Mouse (Mus musculus) effector memory CD4-positive, alpha-beta T cell, adult 5 months (primary cell): Measurements from ENCODE around the gene Oas1a. TPM values are rescaled to one million over a fixed set of nuclear protein-coding genes. Genes with fewer than 3 reads are reported as not detected.

Experiments used
- polyA plus RNA-seq: library from polyadenylated mRNA; unstranded; fragments of 100-300 nt; shearing (Covaris generic); gene quantifications from one replicate; pipeline ENCODE4 v1.2.1, GENCODE M21; 2017

Gene Oas1a
- 41.5 TPM for polyA plus RNA-seq

GRCm38 (mm10) chr5:120906791-120907733 is at the start of gene Oas1a:
TSS of gene Oas1a (minus strand) at chr5:120907521.

DNA sequence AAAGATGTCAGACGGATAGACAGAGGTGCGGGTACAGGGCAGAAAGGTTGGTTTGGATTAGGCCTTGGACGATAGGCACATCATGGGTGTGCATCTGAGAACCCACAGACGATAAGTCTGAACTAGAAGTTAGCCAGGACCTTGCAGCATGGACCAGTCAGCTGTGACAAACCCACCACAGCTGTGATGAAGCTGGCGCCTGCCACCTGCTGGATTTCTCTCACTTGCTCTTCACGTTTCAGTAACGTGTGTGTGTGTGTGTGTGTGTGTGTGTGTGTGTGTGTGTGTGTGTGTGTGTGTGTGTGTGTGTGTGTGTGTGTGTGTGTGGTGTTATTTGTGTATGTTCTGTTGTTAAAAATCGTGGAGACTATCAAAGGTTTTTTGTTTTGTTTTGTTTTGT is 6.9 kb upstream of the Oas1a start, which contains the start of gene Oas1d:
TSS of gene Oas1d (plus strand) at position 333 of the 400 bp plus-strand sequence.

GRCm38 (mm10) chr5:120887413-120887812 is 19.9 kb downstream of the Oas1a start, which contains the start of gene Oas1g:
TSS of gene Oas1g (minus strand) at chr5:120887613.

DNA sequence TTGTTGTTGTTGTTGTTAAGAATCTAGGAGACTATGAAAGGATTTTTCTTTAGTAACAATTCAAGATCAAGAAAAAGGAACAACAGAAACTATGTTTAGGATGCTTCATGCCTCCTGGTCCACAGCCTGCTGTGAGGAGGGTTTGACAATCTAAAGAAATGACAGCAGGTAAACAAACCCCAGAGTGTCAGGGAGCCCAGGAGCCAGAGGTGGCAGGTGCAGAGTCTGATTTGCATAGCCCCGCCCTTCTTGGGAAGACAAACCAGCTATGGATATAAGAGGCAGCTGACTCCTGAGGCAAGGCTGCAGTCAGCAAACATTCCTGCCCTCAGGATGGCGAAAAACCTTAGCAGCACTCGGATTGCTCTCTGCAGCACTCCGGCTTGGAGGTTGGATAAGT is 46.2 kb downstream of the Oas1a start, which contains the start of gene Oas1h:
TSS of gene Oas1h (plus strand) at position 301 of the 400 bp plus-strand sequence.

GRCm38 (mm10) chr5:120847067-120847466 is 60.3 kb downstream of the Oas1a start, which contains the start of gene Oas1f:
TSS of gene Oas1f (plus strand) at chr5:120847367.

Other genes starting within 250 kb of the Oas1a start
- 243 TPM for gene Dtx1, start 195.6 kb downstream of the Oas1a start, polyA plus RNA-seq
- 0.76 TPM for gene Oas2, start 157.7 kb downstream of the Oas1a start, polyA plus RNA-seq
- gene Oas3, start 129.9 kb downstream of the Oas1a start, polyA plus RNA-seq = 15.3 TPM
- gene Oas1e, start 112.0 kb downstream of the Oas1a start, polyA plus RNA-seq = not detected
- gene Oas1c, start 95.0 kb downstream of the Oas1a start, polyA plus RNA-seq = 7.7 TPM
- gene Oas1f, start 60.2 kb downstream of the Oas1a start, polyA plus RNA-seq = not detected
- gene Oas1h, start 46.1 kb downstream of the Oas1a start, polyA plus RNA-seq = not detected
- 1.4 TPM for gene Oas1g, start 19.9 kb downstream of the Oas1a start, polyA plus RNA-seq
- not detected for gene Oas1d, start 7.0 kb upstream of the Oas1a start, polyA plus RNA-seq
- not detected for gene Rph3a, start 102.6 kb upstream of the Oas1a start, polyA plus RNA-seq